Mouse (Mus musculus): ENCODE results near the gene Fkbp5.

- TF ChIP-seq POLR2A (IDR thresholded peaks at IDR 0.05; ENCODE audit: insufficient read depth, low read depth, low read length) (no peak), CTCF (IDR thresholded peaks at IDR 0.05; ENCODE audit: insufficient read depth, low read depth, low read length) (no peak)
Observed at GRCm38 (mm10) chr17:28417771-28418170, 99.6 kb downstream of the Fkbp5 start.

Measured in olfactory bulb, adult 2 months (tissue).